Mouse (Mus musculus) forebrain, embryonic 13.5 days (tissue): ENCODE results near the gene Masp1. TPM values are rescaled to one million over a fixed set of nuclear protein-coding genes. Genes with fewer than 3 reads are reported as not detected.
A peak's percentile ranks its signal among the peaks of the same experiment; 100 is the strongest.

Source experiments
- ATAC-seq: fragments of 200-750 bp; cut with Nextera tagmentation; 2 replicates; pipeline ENCODE4 v1.8.0; 2017
- H3K27ac ChIP-seq: fragments of 300-500 bp; sonication (generic); 2 replicates; pipeline ENCODE4 v1.5.1; 2015; ENCODE audit warnings: inconsistent platforms, mild to moderate bottlenecking, moderate library complexity
- H3K27me3 ChIP-seq: fragments of 300-500 bp; sonication (generic); 2 replicates; pipeline ENCODE4 v1.6.1; 2015; ENCODE audit warnings: mild to moderate bottlenecking, inconsistent platforms
- H3K36me3 ChIP-seq: fragments of 300-500 bp; sonication (generic); 2 replicates; pipeline ENCODE4 v1.6.1; 2015; ENCODE audit warnings: mild to moderate bottlenecking, inconsistent platforms; ENCODE audit not compliant: poor library complexity, severe bottlenecking
- H3K4me1 ChIP-seq: fragments of 300-500 bp; sonication (generic); 2 replicates; pipeline ENCODE4 v1.6.1; 2015; ENCODE audit warnings: inconsistent platforms
- H3K4me2 ChIP-seq: fragments of 300-500 bp; sonication (generic); 2 replicates; pipeline ENCODE4 v1.6.1; 2015; ENCODE audit warnings: inconsistent platforms, mild to moderate bottlenecking, moderate library complexity
- H3K4me3 ChIP-seq: fragments of 300-500 bp; sonication (generic); 2 replicates; pipeline ENCODE4 v1.5.1; 2015; ENCODE audit warnings: mild to moderate bottlenecking, inconsistent platforms
- H3K9ac ChIP-seq: fragments of 300-500 bp; sonication (generic); 2 replicates; pipeline ENCODE4 v1.6.1; 2015; ENCODE audit warnings: mild to moderate bottlenecking, inconsistent platforms
- H3K9me3 ChIP-seq: fragments of 300-500 bp; sonication (generic); replicated peaks from 2 replicates; pipeline ENCODE4 v1.6.1; 2016; ENCODE audit warnings: inconsistent platforms
- WGBS: fragments of 180-500 bp; shearing (Covaris S2); methylation state at CpG from one replicate; pipeline ENCODE4 v1.1.7; 2015; 5-methylcytosine and 5-hydroxymethylcytosine counted together
- polyA plus RNA-seq: library from polyadenylated mRNA; unstranded; fragments of >200 nt; fragmentation: Nextera tagmentation; extraction: Ambion mirVana; gene quantifications from 2 replicates; pipeline ENCODE4 v1.2.1, GENCODE M21; 2015

The Masp1 gene
- polyA plus RNA-seq, 1 experiment from 2014 or later = 53.5 TPM

- no peak overlapping the region for H3K27ac ChIP-seq
- no peaks in the 10 kb centered on the region for H3K36me3 ChIP-seq
- no peak for ATAC-seq
- H3K4me2 ChIP-seq = peak overlapping the region; percentile 36
- no peak overlapping the region for H3K4me3 ChIP-seq
- no peaks in the 10 kb centered on the region for H3K27me3 ChIP-seq
- 57% methylated on average over 9 of the region's 9 CpGs for WGBS
- no peaks in the 10 kb centered on the region for H3K9me3 ChIP-seq
- H3K9ac ChIP-seq = no peak overlapping the region
- peaks cover 9% of the 10 kb centered on the region for H3K4me1 ChIP-seq
Measured at GRCm38 (mm10) chr16:23416657-23417293, 103.8 kb downstream of the Masp1 start.

GRCm38 (mm10) chr16:23416261-23416656, 104.4 kb downstream of the Masp1 start:
- Histone ChIP-seq H3K4me1 (peaks cover 9% of the 10 kb centered on the region), H3K4me2 (peak overlapping the region; percentile 36), H3K27me3 (no peaks in the 10 kb centered on the region), H3K9me3 (no peaks in the 10 kb centered on the region), H3K27ac (no peak overlapping the region), H3K4me3 (no peak overlapping the region), H3K36me3 (no peaks in the 10 kb centered on the region), H3K9ac (no peak overlapping the region)
- ATAC-seq = no peak
- WGBS = 44% methylated on average over 10 of the region's 10 CpGs

- Histone ChIP-seq H3K27ac (no peak overlapping the region), H3K4me3 (no peak overlapping the region), H3K9me3 (no peaks in the 10 kb centered on the region), H3K27me3 (no peaks in the 10 kb centered on the region), H3K4me1 (peaks cover 9% of the 10 kb centered on the region), H3K36me3 (no peaks in the 10 kb centered on the region), H3K9ac (no peak overlapping the region), H3K4me2 (no peak overlapping the region)
- ATAC-seq = no peak
- 84% methylated on average over 6 of the region's 6 CpGs for WGBS
Measured at GRCm38 (mm10) chr16:23412930-23413329, 107.7 kb downstream of the Masp1 start.

GRCm38 (mm10) chr16:23403008-23403755, 117.4 kb downstream of the Masp1 start:
- WGBS = 51% methylated on average over 8 of the region's 8 CpGs

GRCm38 (mm10) chr16:23401959-23402358, 118.7 kb downstream of the Masp1 start:
- Histone ChIP-seq H3K9me3 (no peaks in the 10 kb centered on the region), H3K4me3 (no peak overlapping the region), H3K27ac (no peak overlapping the region), H3K9ac (no peak overlapping the region), H3K36me3 (no peaks in the 10 kb centered on the region), H3K4me2 (no peak overlapping the region), H3K4me1 (no peaks in the 10 kb centered on the region), H3K27me3 (no peaks in the 10 kb centered on the region)
- 65% methylated on average over 3 of the region's 3 CpGs for WGBS
- no peak for ATAC-seq

More at GRCm38 (mm10) chr16:23403008-23403755, 117.4 kb downstream of the Masp1 start:
- Histone ChIP-seq H3K9me3 (no peaks in the 10 kb centered on the region), H3K27me3 (no peaks in the 10 kb centered on the region), H3K27ac (no peak overlapping the region), H3K9ac (no peak overlapping the region), H3K36me3 (no peaks in the 10 kb centered on the region), H3K4me2 (no peak overlapping the region), H3K4me3 (no peak overlapping the region), H3K4me1 (no peaks in the 10 kb centered on the region)
- ATAC-seq = 0 out of 2 replicates have a peak, but pooled peaks have one; percentile 27

- Histone ChIP-seq H3K27ac (no peak overlapping the region), H3K9me3 (no peaks in the 10 kb centered on the region), H3K4me2 (no peak overlapping the region), H3K27me3 (no peaks in the 10 kb centered on the region), H3K4me1 (no peaks in the 10 kb centered on the region), H3K4me3 (no peak overlapping the region), H3K9ac (no peak overlapping the region), H3K36me3 (no peaks in the 10 kb centered on the region)
- 70% methylated on average over 4 of the region's 4 CpGs for WGBS
- ATAC-seq = no peak
Measured at GRCm38 (mm10) chr16:23401463-23401862, 119.2 kb downstream of the Masp1 start.

Other genes with a start within 250 kb of the Masp1 start
- gene Rtp1, start 91.7 kb downstream of the Masp1 start, polyA plus RNA-seq = 0.05 TPM in 1 of 2 replicates, not detected in the other
- gene Rtp4, start 524 bp downstream of the Masp1 start, polyA plus RNA-seq = 2.3 and 3.3 TPM in 2 replicates